Mouse (Mus musculus): ENCODE measurements at regions not wholly inside any gene's neighbourhood (a gene's known extent, or its start where the extent isn't known, plus 50 kb on each side); places are given as distances from the start of the nearest gene placed in this dataset.

DNA sequence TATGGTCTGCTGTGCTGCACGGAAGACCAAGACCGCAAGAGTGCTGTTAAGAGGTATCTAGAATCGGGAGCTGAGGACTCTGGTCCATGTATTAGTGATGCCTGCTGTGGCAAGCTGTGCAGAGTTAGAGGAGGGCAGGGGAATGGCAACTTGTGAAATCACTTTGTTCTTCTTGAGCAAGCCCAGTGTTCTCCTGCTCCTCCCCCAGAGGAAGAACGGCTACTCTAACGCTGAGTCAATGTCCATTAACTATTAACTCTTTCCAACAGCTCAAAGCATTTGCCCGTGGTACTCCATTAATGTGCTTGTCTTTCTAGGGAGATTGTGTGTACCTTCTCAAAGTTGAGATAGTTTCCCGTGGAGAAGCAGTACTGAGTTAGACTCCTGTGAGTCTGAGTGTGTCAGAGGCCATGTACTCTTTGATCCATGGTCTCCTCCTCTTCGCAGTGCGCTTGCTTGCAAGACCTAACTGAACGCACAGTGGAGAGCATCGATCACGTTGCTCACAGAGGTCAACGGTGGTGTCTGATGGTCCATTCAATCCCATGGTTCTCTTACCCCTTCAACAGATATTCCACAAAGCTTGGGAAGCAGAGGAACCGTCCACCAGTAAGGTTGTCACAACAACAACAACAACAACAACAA, 542.7 kb downstream of the Ccdc171 start:
- peak; percentile 83 for DNase-seq (ENCODE audit: extremely low read depth, low read depth, low spot score)

DNA sequence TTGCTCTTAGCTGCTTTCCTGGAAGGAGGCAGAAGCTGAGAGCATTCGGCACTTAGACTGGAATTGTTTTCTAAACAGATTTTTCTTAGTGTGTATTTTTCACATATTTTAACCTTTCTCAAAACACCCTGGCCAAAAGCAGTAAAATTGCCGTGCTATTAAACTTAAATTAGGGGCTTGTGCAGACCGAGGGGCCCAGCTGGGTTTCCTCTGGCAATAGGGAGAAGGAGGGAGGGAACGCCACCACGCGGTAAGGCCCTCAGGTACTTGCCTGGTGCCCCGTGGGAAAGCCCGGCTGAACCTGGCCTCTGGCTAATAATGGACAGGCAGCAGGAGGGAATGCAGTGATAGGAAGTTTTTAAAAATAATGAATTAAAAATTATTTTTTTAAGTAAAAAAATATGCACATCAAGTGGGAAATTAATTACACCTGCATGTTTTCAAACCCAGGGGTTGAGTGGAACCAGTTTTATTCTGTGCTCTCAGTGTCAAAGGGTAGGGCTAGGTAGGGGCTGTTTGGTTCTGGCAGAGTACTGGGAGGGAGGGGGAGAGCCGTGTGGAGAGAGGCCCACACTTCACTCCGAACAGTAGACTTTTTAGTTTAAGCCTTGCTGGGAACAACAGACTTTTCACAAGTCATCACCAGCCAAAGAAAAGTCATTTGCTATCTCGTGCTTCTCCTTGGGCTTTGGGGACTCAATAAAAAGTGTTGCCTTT, 543.8 kb downstream of the Ccdc171 start:
- no peak for DNase-seq (ENCODE audit: extremely low read depth, low read depth, low spot score)
- Histone ChIP-seq H3K4me3 (ENCODE audit: insufficient read depth, low read depth, low read length) (no peak overlapping the region), H3K4me1 (ENCODE audit: control insufficient read depth, insufficient read depth, low read length) (peaks cover 13% of the 10 kb centered on the region), H3K36me3 (ENCODE audit: control insufficient read depth, insufficient read depth, low read length) (no peaks in the 10 kb centered on the region), H3K27ac (replicated peaks; ENCODE audit: insufficient read depth, low read depth, low read length) (peak overlapping the region; percentile 58), H3K27me3 (ENCODE audit: control insufficient read depth, insufficient read depth, low read length) (no peaks in the 10 kb centered on the region), H3K79me2 (ENCODE audit: control insufficient read depth, insufficient read depth, low read length) (no peaks in the 10 kb centered on the region), H3K9ac (ENCODE audit: low read depth, low read length) (no peak overlapping the region)
- TF ChIP-seq CTCF (IDR thresholded peaks at IDR 0.05; ENCODE audit: low read depth, low read length) (no peak), POLR2A (IDR thresholded peaks at IDR 0.05; ENCODE audit: extremely low read depth, insufficient read depth, low read length) (no peak)
- 76% methylated on average over 11 of the region's 11 CpGs for WGBS

More for the DNA sequence above, 542.7 kb downstream of the Ccdc171 start:
- Histone ChIP-seq H3K79me2 (ENCODE audit: control insufficient read depth, insufficient read depth, low read length) (no peaks in the 10 kb centered on the region), H3K4me1 (ENCODE audit: control insufficient read depth, insufficient read depth, low read length) (peaks cover 13% of the 10 kb centered on the region), H3K27me3 (ENCODE audit: control insufficient read depth, insufficient read depth, low read length) (no peaks in the 10 kb centered on the region), H3K9ac (ENCODE audit: low read depth, low read length) (no peak overlapping the region), H3K36me3 (ENCODE audit: control insufficient read depth, insufficient read depth, low read length) (no peaks in the 10 kb centered on the region), H3K27ac (replicated peaks; ENCODE audit: insufficient read depth, low read depth, low read length) (peak overlapping the region; percentile 50), H3K4me3 (ENCODE audit: insufficient read depth, low read depth, low read length) (0 out of 2 replicates have a peak overlapping the region, but pooled peaks have one; percentile 5)
- no peak for TF ChIP-seq CTCF (IDR thresholded peaks at IDR 0.05; ENCODE audit: low read depth, low read length)
- no peak for TF ChIP-seq POLR2A (IDR thresholded peaks at IDR 0.05; ENCODE audit: extremely low read depth, insufficient read depth, low read length)
- WGBS = 33% methylated on average over 14 of the region's 14 CpGs

GRCm38 (mm10) chr4:84069681-84070080, 544.3 kb downstream of the Ccdc171 start:
- DNase-seq (ENCODE audit: extremely low read depth, low read depth, low spot score) = peak; percentile 70
- Histone ChIP-seq H3K27me3 (ENCODE audit: control insufficient read depth, insufficient read depth, low read length) (no peaks in the 10 kb centered on the region), H3K27ac (replicated peaks; ENCODE audit: insufficient read depth, low read depth, low read length) (peak overlapping the region; percentile 58), H3K4me3 (ENCODE audit: insufficient read depth, low read depth, low read length) (no peak overlapping the region; the same call in 1 of the 2 replicates), H3K9ac (ENCODE audit: low read depth, low read length) (peak overlapping the region; percentile 17), H3K4me1 (ENCODE audit: control insufficient read depth, insufficient read depth, low read length) (peaks cover 13% of the 10 kb centered on the region), H3K79me2 (ENCODE audit: control insufficient read depth, insufficient read depth, low read length) (no peaks in the 10 kb centered on the region), H3K36me3 (ENCODE audit: control insufficient read depth, insufficient read depth, low read length) (no peaks in the 10 kb centered on the region)
- WGBS = 33% methylated on average over 13 of the region's 13 CpGs
- no peak for TF ChIP-seq POLR2A (IDR thresholded peaks at IDR 0.05; ENCODE audit: extremely low read depth, insufficient read depth, low read length)
- no peak for TF ChIP-seq CTCF (IDR thresholded peaks at IDR 0.05; ENCODE audit: low read depth, low read length)

DNA sequence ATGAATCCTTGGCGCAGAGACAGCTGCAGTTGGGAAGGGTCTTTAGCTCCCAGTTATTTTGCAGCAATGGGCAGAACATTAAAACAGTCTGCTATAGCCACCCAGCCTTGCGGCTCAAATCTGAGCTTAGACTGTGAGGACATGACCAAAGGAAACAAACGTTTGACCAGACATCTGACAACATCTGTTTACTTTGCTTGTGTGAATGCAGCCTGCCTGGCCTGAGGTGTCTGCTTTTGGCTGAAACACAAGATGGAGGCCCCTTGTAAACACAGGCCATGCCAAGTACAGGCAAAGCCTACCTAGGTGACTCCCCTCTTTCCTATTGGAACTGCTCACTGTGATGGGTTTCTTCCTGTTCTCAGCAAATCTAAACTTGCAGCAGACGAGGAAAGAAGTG, 544.7 kb downstream of the Ccdc171 start:
- peak; percentile 57 for DNase-seq (ENCODE audit: extremely low read depth, low read depth, low spot score)
- Histone ChIP-seq H3K27ac (replicated peaks; ENCODE audit: insufficient read depth, low read depth, low read length) (peak overlapping the region; percentile 58), H3K9ac (ENCODE audit: low read depth, low read length) (peak overlapping the region; percentile 17), H3K4me3 (ENCODE audit: insufficient read depth, low read depth, low read length) (no peak overlapping the region; the same call in 1 of the 2 replicates), H3K79me2 (ENCODE audit: control insufficient read depth, insufficient read depth, low read length) (no peaks in the 10 kb centered on the region), H3K27me3 (ENCODE audit: control insufficient read depth, insufficient read depth, low read length) (no peaks in the 10 kb centered on the region), H3K36me3 (ENCODE audit: control insufficient read depth, insufficient read depth, low read length) (no peaks in the 10 kb centered on the region), H3K4me1 (ENCODE audit: control insufficient read depth, insufficient read depth, low read length) (peaks cover 13% of the 10 kb centered on the region)
- no peak for TF ChIP-seq POLR2A (IDR thresholded peaks at IDR 0.05; ENCODE audit: extremely low read depth, insufficient read depth, low read length)
- TF ChIP-seq CTCF (IDR thresholded peaks at IDR 0.05; ENCODE audit: low read depth, low read length) = no peak
- 37% methylated on average over 4 of the region's 4 CpGs for WGBS

DNA sequence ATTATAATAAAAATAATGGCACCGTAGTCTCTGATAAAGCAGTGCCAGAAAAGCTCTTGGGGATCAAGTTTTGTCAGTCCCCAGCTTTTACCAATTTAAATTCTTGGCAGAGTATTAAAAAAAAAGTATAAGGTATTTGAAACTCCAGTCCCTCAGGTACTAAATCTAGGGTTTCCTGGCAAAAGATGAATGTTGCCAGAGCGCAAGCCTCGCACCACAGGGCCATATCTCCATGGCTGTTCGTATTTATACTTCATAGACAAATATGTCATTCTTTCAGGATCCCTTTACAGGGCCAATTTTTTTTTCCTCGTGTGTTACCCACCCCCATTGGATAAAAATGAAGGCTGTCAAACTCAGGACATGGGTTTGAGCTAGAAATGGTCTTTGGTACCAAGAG, 546.8 kb downstream of the Ccdc171 start:
- no peaks in the 10 kb centered on the region for H3K79me2 ChIP-seq (ENCODE audit: control insufficient read depth, insufficient read depth, low read length)
- no peaks in the 10 kb centered on the region for H3K27me3 ChIP-seq (ENCODE audit: control insufficient read depth, insufficient read depth, low read length)
- H3K27ac ChIP-seq (replicated peaks; ENCODE audit: insufficient read depth, low read depth, low read length) = no peak overlapping the region
- peaks cover 10% of the 10 kb centered on the region for H3K4me1 ChIP-seq (ENCODE audit: control insufficient read depth, insufficient read depth, low read length)
- no peaks in the 10 kb centered on the region for H3K36me3 ChIP-seq (ENCODE audit: control insufficient read depth, insufficient read depth, low read length)
- DNase-seq (ENCODE audit: extremely low read depth, low read depth, low spot score) = no peak
- TF ChIP-seq CTCF (IDR thresholded peaks at IDR 0.05; ENCODE audit: low read depth, low read length) (no peak), POLR2A (IDR thresholded peaks at IDR 0.05; ENCODE audit: extremely low read depth, insufficient read depth, low read length) (no peak)
- H3K4me3 ChIP-seq (ENCODE audit: insufficient read depth, low read depth, low read length) = no peak overlapping the region
- WGBS = 93% methylated on average over 5 of the region's 5 CpGs
- no peak overlapping the region for H3K9ac ChIP-seq (ENCODE audit: low read depth, low read length)

- H3K4me1 ChIP-seq (ENCODE audit: control insufficient read depth, insufficient read depth, low read length) = no peaks in the 10 kb centered on the region
- TF ChIP-seq POLR2A (IDR thresholded peaks at IDR 0.05; ENCODE audit: extremely low read depth, insufficient read depth, low read length) (no peak), CTCF (IDR thresholded peaks at IDR 0.05; ENCODE audit: low read depth, low read length) (no peak)
- H3K9ac ChIP-seq (ENCODE audit: low read depth, low read length) = no peak overlapping the region
- no peak overlapping the region for H3K27ac ChIP-seq (replicated peaks; ENCODE audit: insufficient read depth, low read depth, low read length)
- H3K36me3 ChIP-seq (ENCODE audit: control insufficient read depth, insufficient read depth, low read length) = no peaks in the 10 kb centered on the region
- WGBS = 14% methylated on average over 1 of the region's 1 CpGs
- peak; percentile 63 for DNase-seq (ENCODE audit: extremely low read depth, low read depth, low spot score)
- no peaks in the 10 kb centered on the region for H3K27me3 ChIP-seq (ENCODE audit: control insufficient read depth, insufficient read depth, low read length)
- no peak overlapping the region for H3K4me3 ChIP-seq (ENCODE audit: insufficient read depth, low read depth, low read length)
- H3K79me2 ChIP-seq (ENCODE audit: control insufficient read depth, insufficient read depth, low read length) = no peaks in the 10 kb centered on the region
Measured at GRCm38 (mm10) chr4:84076526-84076925, 551.2 kb downstream of the Ccdc171 start.

Data from liver, adult 2 months (tissue).